Mouse (Mus musculus) T-cell, adult 2 months (primary cell): ENCODE data around the gene Gipc3.

Experiments
- DNase-seq: peaks from one replicate; pipeline ENCODE4 v3.0.0; 2022; ENCODE audit warnings: low spot score

The Gipc3 gene

DNA sequence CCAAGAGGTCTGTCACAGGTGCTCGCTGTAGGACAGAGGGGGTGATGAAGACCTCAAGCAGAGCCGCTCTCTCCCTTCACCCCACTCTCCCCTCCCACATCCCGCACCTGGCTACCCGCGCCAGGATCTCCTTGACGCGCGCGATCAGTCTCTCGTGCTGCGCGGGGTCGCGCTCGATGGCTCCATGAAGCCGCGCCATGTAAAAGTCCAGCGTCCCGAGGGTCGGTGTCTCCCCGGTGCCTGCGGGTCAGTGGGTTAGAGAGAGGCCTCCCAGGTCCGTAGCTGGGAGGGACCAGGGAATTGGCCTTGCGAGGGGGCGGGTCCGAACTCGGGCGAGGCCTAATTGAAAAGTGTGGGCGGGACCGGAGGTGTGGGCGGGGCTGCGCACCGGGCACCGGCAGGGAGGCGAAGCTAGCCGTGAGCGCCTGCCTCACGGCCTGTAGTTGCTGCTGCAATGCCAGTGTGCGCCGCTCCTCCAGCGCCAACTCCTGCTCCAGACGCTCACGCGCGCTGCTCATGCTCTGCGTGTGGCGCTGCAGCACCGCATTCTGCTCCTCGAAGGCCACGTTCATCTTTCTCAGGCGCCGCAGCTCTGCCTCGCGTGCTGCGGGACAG lies 3.5 kb upstream of the Gipc3 start:
- DNase-seq = peak; percentile 50

DNA sequence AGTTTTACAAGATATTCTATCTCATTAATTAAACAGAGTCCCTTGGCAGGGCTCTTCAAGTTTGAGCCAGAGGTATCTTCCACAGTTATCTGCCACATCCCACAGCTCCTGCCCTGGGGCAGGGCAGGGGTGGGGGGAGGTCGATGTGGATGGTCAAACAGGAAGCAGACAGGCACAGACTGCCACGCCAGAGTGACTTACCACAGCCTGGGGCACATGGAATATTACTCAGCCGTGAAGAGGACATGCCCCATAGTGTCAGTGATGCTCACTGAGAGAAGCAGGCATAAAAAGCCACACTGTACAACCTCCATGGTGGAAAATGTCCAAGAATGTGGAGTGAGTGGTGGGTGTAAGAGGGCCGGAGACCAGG lies 2.1 kb upstream of the Gipc3 start:
- no peak for DNase-seq

DNA sequence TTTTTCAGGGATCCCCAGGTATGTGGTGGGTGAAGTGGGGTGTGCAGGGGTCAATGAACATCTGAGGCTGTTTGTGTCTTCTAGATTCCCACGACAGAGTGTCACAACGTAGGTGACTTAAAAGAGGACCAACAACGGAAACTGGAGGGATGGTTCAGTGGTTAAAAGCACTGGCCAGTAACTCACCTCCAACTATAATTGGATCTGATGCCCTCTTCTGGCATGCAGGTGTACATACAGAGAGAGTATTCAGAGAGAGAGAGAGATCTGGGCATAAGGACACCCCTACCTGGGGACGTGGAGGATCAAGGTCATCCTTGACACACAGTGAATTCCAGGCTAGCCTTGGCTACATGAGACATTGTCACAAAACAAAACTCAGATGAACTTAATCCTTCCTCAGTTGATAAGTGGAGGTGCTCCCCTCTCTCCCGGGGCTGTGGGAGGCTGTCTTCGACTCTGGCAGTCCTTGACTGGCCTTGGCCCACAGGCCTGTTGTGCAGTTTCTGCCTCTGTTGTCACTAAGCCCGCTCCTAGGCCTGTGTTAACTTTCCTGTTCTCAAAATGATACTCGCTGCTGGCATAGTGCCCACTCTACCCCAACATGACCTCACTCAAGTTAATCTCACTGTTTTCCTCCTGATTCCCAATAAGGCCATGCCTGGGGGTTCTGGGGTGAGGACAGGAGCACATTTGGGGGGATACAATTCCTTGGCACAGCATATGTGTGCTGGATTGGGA lies 1.5 kb upstream of the Gipc3 start:
- DNase-seq = no peak

DNA sequence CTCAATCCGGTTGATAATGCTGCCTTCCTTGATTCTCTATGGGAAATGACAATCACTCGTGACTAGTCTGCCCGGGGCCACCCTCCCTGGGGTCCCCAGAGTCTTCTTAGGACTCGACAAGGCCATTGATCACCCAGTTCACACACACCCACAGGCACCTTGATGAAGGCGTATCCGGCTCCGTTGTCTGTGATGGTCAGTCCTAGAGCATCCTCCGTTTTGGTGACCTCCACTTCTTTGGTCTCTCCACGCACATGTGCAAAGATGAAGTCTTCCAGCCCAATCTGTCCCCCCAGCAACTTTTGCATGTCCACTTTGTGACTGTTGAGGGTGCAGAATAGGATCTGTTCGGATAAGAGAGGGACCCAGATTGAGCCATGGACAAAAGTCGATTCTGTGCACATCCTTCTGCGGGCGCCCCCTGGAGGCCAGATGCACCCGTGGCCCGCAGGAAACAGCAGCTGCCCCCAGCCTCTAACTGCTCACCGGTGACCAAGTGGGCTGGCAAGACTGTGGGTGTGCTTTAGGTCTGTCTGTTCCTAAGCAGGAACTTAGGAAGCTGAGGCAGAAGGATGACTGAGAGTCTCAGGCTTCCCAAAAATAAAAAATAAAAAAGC lies 1.6 kb downstream of the Gipc3 start:
- DNase-seq = peak; percentile 70

DNA sequence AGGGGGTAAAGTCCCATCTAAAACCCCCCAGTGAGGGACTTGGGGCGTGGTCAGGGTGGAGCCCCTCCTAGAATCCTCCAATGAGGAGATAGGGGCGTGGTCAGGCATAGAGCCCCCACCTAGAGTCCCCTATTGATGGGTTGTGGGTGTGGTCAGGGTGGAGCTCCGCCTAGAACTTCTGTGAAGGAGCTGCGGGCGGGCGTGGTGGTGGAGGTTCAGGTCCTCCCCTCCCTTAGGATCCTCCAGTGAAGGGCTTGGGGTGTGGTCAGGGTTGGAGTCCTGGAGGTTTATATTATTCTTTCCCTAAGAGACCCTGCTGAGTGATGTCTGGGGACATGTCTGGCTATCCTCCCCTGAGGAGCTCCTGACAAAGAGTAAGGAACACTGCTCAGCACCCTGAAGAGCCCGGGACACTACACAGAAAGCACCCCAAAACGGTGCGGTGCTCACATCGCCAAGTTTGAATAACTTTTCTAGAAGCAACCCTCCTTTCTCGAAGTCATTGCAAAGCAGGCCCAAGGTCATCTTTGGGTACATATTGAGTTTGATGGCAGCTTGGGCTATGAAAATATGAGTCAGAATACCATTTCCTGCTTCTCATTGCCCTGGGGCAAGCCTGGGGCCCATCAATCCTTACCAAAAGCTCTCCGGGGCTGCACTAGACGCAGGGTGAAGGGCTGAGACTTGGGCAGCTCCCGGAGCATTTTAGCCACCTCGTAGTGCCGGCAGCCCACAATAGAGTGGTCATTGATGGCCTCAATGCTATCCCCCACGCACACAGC lies 2.3 kb downstream of the Gipc3 start:
- DNase-seq = no peak

DNA sequence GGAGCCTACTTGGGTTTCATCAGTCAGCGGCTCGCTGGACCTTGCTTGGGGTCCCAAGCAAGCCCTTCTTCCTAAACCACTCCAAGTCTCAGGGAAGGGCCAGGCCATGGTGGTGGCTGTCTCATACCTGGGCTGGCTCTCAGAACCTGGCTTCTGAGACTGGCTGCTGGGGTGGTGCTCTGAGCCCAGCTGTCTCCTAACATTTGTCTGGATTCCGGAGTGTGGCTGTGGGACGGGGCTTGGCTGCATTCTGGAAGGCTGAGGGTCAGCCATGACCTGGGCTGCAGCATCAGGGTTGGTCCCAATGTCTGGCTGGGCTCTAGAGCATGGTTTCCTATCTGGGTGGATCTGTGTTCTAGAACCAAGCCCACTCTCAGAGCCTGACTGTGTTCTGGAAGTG lies 6.5 kb downstream of the Gipc3 start:
- no peak for DNase-seq

DNA sequence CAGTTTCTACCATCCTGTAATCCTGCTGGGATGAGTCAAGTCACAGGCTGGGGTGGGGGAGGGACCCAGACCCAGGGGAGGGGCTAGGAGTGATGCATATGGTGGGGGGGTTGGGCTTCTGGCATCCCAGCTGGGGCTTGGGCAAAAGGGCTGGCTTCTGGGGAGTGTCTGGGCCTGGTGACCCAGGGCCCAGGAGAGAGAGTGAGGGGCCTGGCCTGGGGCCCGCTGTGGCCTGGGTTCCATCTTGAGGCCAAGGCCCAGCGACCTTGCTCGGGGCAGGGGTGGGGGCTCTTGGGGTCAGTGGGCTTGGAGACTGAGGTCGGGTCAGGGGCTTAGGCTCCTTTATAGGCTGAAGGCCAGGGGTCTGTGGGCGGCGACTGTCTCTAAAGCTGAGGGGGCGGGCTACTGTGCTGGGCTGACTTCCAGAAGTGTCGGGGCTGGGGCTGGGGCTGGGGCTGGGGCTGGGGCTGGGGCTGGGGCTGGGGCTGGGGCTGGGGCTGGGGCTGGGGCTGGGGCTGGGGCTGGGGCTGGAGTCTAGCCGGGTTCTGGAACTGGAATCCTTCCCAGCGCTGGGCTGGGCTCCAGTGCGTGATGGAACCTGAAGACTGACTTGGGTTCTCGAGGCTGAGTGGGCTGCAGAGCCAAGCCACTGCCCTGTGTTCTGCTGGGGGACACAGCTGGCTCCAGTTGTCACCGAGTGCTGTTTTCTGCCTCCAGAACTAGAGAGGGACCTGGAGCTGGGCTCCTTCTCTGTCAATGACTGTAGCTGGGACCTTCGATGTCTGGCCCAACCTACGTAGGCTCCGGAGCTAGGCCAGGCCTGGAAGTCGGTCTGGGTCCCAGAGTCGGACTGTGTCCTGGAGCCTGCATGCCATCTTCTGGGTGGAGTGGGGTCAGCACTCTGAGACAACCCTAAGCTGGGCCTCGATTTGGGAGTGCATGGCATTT lies 7.4 kb downstream of the Gipc3 start:
- DNase-seq = no peak

DNA sequence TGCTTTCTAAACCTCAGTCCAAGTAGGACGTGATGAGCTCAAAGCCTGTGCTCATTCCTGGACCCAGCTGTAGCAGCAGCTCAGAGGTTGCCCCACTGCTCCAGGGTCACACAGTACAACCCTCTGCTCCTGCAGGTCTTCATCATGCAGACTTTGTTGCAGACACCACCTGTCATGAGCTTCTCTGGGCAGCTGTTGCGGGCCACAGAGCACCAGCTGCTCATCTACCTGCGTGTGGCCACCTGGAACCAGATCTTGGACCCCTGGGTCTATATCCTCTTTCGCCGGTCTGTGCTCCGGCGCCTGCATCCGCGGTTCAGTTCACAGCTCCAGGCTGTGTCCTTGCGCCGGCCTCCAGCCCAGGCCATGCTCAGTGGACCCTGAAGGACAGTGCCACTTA lies 8.7 kb downstream of the Gipc3 start:
- DNase-seq = no peak

DNA sequence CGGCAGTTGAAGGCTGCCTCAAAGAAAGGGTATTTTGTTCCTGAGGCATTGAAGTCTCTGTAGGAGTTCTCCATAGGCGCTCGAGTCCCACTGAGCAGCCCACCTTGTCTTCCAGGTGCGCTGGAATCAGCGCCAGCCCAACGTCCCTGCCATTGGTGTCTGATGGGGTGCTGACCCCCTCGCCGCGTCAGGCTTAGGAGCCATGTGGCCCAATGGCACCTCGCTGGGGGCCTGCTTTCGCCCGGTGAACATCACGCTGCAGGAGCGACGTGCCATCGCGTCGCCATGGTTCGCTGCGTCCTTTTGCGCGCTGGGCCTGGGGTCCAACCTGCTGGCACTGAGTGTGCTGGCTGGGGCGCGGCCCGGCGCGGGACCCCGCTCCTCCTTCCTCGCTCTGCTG lies 10.8 kb downstream of the Gipc3 start:
- no peak for DNase-seq

DNA sequence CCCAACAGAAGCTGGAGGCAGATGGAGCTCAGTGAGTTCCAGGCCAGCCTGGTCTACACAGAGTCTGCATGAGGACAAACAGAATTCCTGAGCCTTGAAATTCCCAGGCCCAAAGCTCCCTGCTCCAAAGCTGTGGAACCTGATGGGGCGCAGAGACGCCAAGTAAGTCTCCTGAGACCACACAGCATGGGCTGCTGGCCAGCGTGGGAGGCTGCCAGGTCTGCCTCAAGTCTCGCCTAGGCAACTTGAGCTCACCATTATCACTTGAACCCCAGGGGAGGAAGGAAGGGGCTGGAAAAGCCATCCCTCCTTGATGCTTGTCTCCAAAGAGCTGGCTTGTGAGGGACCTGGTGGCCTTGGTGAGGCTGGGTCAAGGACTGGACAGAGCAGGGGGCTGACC lies 13.1 kb downstream of the Gipc3 start:
- no peak for DNase-seq

DNA sequence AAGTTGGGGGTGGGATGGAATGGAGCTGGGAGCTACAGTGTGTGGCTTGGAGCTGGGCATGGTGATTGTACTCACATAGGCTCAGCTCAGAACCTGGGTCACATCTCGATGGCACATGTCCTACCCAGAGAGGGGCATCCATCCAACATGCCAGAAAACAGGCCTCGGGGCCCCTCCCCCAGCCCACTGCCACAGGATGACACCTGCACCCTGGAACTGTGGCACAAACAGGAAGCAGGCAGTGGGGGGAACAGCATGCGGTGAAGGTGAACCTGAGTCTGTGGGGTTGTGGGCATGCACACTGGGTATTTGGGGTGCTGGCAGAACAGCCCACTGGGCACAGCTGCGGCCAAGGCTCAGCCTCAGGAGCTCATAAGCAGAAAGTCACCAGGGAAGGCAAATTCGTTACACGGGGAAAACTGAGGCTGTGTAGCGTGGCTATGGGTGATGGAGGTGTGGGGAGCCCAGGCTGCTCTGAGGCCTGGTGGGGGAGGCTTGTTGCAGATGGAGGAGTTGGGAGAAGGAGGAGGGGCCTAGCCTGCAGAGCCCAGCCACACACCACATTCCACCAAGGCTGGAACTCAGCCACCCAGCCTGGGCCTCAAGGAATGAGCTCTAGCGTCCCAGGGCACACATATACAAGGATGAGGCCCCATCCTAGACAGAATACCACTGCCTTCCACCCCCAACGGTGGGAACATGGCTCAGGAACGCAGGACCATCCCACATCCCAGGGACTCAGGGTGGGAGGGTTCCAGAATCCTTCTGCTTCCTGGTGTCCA lies 13.7 kb downstream of the Gipc3 start:
- peak; percentile 79 for DNase-seq

DNA sequence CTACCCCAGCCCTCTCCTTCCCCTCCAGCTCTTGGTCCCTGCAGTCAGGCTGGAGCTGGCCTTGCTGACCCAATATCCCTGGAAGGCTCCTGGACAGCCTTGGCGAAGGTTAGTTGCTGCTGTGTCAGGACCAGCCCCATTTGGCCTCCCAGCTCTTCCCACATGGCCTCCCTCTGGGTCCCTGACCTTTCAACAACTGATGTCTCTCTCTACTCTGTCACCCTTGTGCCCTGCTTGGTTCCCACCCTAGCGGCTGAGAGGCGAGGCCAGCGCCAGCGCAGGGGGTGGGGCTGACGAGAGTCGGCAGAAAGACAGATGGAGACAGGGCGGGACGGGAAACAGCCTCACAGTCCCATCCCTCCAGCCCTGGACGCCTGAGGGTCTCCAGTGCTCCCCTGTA lies 14.7 kb downstream of the Gipc3 start, which contains the start of gene Tbxa2r:
Tbxa2r (plus strand) TSS at position 346 of the 400 bp plus-strand sequence.
- peak; percentile 65 for DNase-seq

DNA sequence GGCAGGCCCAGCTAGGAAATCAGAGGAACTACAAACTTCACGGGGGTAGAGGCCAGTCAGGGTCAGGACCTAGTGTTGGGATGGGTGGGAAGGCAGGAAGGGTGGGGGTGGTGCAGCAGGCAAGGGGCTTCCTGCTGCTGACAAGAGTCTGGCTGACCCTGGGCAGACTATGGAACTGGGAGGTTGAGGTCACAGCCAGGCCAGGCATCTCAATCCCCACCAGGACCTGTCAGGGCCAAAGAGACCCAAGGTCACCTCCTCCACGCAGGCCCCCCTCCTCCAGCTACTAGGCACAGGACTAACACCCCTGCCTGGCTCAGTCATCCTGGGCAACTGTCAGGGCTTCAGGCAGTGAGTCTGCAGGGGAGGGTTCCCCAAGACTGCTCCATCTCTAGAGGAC lies 15.1 kb downstream of the Gipc3 start:
- no peak for DNase-seq

DNA sequence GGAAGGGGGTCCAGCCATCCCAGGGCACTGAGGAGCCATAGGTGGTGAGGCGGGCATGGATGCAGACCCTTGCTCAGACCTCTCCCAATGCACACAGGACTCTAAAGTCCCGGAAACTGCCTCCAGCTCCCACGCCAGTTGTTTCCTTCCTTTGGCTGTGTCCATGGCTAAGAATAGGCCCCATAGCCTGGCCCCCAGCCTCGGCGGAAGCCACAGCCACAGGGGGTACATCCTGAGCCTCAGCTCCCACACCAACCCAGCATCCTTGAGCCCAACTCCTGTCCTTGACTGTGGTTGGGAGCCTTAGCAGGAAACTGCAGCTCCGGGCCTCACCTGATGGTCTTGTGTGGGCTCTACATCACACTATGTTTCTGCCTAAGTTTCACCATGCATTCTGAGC lies 16.2 kb downstream of the Gipc3 start:
- no peak for DNase-seq

DNA sequence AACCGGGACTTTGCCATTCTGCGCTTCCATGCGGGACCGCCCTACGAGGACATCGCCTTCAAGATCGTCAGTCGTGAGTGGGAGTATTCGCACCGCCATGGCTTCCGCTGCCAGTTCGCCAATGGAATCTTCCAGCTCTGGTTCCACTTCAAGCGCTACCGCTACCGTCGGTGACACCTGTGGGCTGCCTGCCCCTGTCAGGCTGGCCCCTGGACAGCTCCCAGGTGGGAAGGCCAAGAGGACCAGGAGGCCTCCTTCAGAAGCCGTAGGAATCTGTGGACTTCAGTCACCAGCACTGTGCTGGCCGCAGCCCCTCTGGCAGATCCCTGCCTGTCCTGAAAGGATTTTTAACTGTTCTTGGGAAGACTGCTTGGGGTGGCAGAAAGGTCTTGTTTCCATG lies 17.3 kb downstream of the Gipc3 start:
- DNase-seq = no peak

DNA sequence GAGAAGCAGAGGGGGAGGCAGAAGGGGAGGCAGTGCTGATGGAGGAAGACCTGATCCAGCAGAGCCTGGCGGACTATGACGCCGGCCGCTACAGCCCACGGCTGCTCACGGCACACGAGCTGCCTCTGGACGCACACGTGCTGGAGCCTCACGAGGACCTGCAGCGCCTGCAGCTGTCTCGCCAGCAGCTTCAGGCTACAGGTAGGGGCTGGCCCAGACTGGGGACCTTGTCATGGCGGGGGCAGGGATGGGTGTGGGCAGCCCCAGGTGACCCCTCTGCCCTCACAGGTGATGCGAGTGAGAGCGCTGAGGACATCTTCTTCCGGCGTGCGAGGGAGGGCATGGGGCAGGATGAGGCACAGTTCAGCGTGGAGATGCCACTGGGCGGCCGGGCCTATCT lies 17.9 kb downstream of the Gipc3 start:
- no peak for DNase-seq

DNA sequence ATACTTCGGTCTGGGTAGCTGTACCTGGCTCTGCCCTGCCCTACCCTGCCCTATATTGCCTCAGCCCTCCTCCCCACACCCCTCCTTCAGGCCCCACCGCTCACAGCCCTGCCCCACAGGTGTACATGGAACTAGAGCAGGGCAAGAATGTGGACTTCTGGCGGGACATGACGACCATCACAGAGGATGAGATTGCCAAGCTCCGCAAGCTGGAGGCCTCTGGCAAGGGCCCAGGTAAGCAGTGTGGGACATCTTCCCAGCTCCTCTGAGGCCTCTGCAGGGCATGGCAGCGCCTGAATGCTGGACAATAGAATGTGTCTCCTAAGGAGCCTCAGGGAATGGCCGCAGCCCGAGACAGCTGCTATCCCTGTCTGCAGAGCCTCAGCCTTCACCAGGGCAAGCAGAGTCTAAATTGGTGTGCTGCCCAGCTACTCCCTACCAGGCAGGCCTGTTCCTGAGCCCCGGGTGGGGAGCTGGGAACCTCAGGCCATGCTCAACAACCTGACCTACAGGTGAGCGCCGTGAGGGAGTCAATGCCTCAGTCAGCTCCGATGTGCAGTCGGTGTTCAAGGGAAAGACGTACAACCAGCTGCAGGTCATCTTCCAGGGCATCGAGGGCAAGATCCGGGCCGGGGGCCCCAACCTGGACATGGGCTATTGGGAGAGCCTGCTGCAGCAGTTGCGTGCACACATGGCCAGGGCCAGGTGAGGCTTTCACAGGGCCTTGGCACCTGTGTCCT lies 19.1 kb downstream of the Gipc3 start:
- no peak for DNase-seq

DNA sequence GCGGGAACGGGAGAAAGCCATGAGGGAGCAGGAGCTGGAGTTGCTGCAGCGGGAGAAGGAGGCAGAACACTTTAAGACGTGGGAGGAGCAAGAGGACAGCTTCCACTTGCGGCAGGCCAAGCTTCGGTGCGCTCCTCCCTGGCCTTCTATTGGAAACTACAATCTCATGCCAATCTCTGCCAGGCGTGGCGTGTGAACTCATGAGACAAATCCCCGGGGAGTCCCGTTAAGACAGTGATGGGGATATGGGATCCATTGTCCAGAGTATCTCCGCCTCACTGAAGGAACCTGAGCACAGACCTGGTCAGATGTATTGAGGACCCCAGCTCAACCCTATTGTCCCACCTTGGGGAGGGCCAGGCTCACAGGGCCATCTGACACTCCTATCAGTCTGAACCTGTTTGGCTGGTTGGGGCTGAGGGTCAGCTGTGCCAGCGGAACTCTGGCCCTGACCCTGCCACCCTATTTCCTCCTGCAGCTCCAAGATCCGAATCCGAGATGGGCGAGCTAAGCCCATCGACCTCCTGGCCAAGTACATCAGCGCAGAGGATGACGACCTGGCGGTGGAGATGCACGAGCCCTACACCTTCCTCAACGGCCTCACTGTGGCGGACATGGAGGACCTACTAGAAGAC lies 19.8 kb downstream of the Gipc3 start:
- no peak for DNase-seq

DNA sequence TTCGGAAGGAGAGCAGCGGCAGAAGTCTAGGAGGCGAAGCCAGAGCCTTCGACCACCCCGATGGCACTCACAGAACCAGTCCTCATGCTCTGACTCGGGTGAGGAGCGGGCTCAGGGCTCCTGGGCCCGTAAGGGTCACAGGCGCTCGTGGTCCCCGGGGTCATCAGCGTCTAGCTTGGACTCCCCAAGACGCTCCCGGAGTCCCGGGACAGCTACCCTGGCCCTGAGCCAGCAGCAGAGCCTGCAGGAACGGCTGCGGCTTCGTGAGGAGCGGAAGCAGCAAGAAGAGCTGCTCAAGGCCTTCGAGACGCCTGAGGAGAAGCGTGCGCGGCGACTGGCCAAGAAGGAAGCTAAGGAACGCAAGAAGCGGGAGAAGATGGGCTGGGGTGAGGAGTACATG lies 20.6 kb downstream of the Gipc3 start:
- DNase-seq = no peak

DNA sequence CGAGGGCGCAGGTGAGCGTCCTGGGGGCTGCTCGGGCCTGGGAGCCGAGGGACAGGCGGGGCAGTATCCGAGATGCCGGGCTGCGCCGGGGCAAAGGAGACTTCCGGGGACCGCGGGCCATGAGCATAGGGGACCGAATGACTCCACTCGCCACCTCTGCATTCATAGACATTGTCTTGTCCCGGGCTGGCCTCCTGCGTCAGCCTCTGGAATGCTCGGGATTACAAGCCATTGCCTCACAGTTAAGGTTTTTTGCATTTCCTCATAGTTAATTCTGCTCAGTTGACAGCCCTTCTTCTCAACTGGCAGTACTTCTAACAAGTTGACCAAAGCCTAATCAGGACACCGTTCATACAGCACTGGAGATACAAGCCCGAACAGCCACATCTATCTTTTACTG lies 21.6 kb downstream of the Gipc3 start:
- no peak for DNase-seq
